Mouse (Mus musculus) embryonic facial prominence, embryonic 13.5 days (tissue): ENCODE data around the gene Klhl40. TPM values are rescaled to one million over a fixed set of nuclear protein-coding genes. Genes with fewer than 3 reads are reported as not detected.

Experiments used
- ATAC-seq: fragments of 200-750 bp; cut with Nextera tagmentation; 2 replicates; pipeline ENCODE4 v1.8.0; 2017; ENCODE audit warnings: low read depth; ENCODE audit not compliant: insufficient number of reproducible peaks, insufficient read depth, low FRiP score, low TSS enrichment
- H3K27ac ChIP-seq: fragments of 300-500 bp; sonication (generic); 2 replicates; pipeline ENCODE4 v1.5.1; 2015; ENCODE audit warnings: moderate library complexity, mild to moderate bottlenecking, inconsistent platforms
- H3K27me3 ChIP-seq: fragments of 300-500 bp; sonication (generic); 2 replicates; pipeline ENCODE4 v1.6.1; 2015; ENCODE audit warnings: mild to moderate bottlenecking, inconsistent platforms
- H3K36me3 ChIP-seq: fragments of 300-500 bp; sonication (generic); 2 replicates; pipeline ENCODE4 v1.6.1; 2015; ENCODE audit warnings: mild to moderate bottlenecking, inconsistent platforms
- H3K4me1 ChIP-seq: fragments of 300-500 bp; sonication (generic); 2 replicates; pipeline ENCODE4 v1.6.1; 2015; ENCODE audit warnings: inconsistent platforms
- H3K4me2 ChIP-seq: fragments of 300-500 bp; sonication (generic); 2 replicates; pipeline ENCODE4 v1.6.1; 2015; ENCODE audit warnings: moderate library complexity, mild to moderate bottlenecking, inconsistent platforms
- H3K4me3 ChIP-seq: fragments of 300-500 bp; sonication (generic); 2 replicates; pipeline ENCODE4 v1.5.1; 2015; ENCODE audit warnings: mild to moderate bottlenecking, inconsistent platforms
- H3K9ac ChIP-seq: fragments of 300-500 bp; sonication (generic); 2 replicates; pipeline ENCODE4 v1.6.1; 2015; ENCODE audit warnings: mild to moderate bottlenecking, inconsistent platforms
- H3K9me3 ChIP-seq: fragments of 300-500 bp; sonication (generic); 2 replicates; pipeline ENCODE4 v1.6.1; 2016; ENCODE audit warnings: inconsistent platforms
- WGBS: fragments of 180-500 bp; shearing (Covaris S2); methylation state at CpG from one replicate; pipeline ENCODE4 v1.1.7; 2015; ENCODE audit warnings: mixed read lengths; 5-methylcytosine and 5-hydroxymethylcytosine counted together
- polyA plus RNA-seq: library from polyadenylated mRNA; unstranded; fragments of >200 nt; fragmentation: Nextera tagmentation; extraction: Ambion mirVana; gene quantifications from 2 replicates; pipeline ENCODE4 v1.2.1, GENCODE M21; 2015

Klhl40 gene
- polyA plus RNA-seq, 1 experiment from 2014 or later = 1.2 TPM

GRCm38 (mm10) chr9:121829270-121829992 lies 52.0 kb downstream of the Klhl40 start:
- no peak for ATAC-seq
- Histone ChIP-seq H3K4me1 (no peaks in the 10 kb centered on the region), H3K27ac (no peak overlapping the region), H3K9me3 (no peaks in the 10 kb centered on the region), H3K27me3 (no peaks in the 10 kb centered on the region), H3K4me3 (no peak overlapping the region), H3K9ac (no peak overlapping the region), H3K36me3 (no peaks in the 10 kb centered on the region), H3K4me2 (no peak overlapping the region)
- 71% methylated on average over 7 of the region's 7 CpGs for WGBS

GRCm38 (mm10) chr9:121830243-121830955 lies 53.0 kb downstream of the Klhl40 start:
- no peak overlapping the region for H3K4me3 ChIP-seq
- H3K4me2 ChIP-seq = no peak overlapping the region
- WGBS = 75% methylated on average over 6 of the region's 6 CpGs
- H3K36me3 ChIP-seq = no peaks in the 10 kb centered on the region
- no peaks in the 10 kb centered on the region for H3K27me3 ChIP-seq
- no peaks in the 10 kb centered on the region for H3K9me3 ChIP-seq
- H3K4me1 ChIP-seq = no peaks in the 10 kb centered on the region
- H3K27ac ChIP-seq = no peak overlapping the region
- ATAC-seq = no peak
- no peak overlapping the region for H3K9ac ChIP-seq

GRCm38 (mm10) chr9:121830956-121831293 lies 53.5 kb downstream of the Klhl40 start:
- Histone ChIP-seq H3K9me3 (no peaks in the 10 kb centered on the region), H3K4me1 (no peaks in the 10 kb centered on the region), H3K4me3 (no peak overlapping the region), H3K4me2 (no peak overlapping the region), H3K36me3 (no peaks in the 10 kb centered on the region), H3K9ac (no peak overlapping the region), H3K27ac (no peak overlapping the region), H3K27me3 (no peaks in the 10 kb centered on the region)
- ATAC-seq = no peak
- WGBS = 29% methylated on average over 6 of the region's 6 CpGs

Other genes starting within 250 kb of the Klhl40 start
- 0.28 and 0.34 TPM in 2 replicates for gene Lyzl4, start 135.5 kb upstream of the Klhl40 start, polyA plus RNA-seq
- gene Vipr1, start 134.9 kb upstream of the Klhl40 start, polyA plus RNA-seq = 0.67 TPM in 2 replicates
- 15.8 and 16.8 TPM in 2 replicates for gene Sec22c, start 72.1 kb upstream of the Klhl40 start, polyA plus RNA-seq
- 115 and 129 TPM in 2 replicates for gene Ss18l2, start 67.3 kb upstream of the Klhl40 start, polyA plus RNA-seq
- gene Nktr, start 58.4 kb upstream of the Klhl40 start, polyA plus RNA-seq = 70.1 and 84.9 TPM in 2 replicates
- 14.0 and 16.5 TPM in 2 replicates for gene Zfp651, start 18.3 kb upstream of the Klhl40 start, polyA plus RNA-seq
- gene Hhatl, start 14.9 kb downstream of the Klhl40 start, polyA plus RNA-seq = 0.20 TPM in 1 of 2 replicates, not detected in the other
- 0.85 and 1.0 TPM in 2 replicates for gene Ccdc13, start 61.9 kb downstream of the Klhl40 start, polyA plus RNA-seq
- gene Higd1a, start 80.8 kb downstream of the Klhl40 start, polyA plus RNA-seq = 162 and 168 TPM in 2 replicates
- 0.58 TPM in 1 of 2 replicates, not detected in the other for gene Ackr2, start 120.7 kb downstream of the Klhl40 start, polyA plus RNA-seq
- 0.14 TPM in 1 of 2 replicates, not detected in the other for gene Cyp8b1, start 138.7 kb downstream of the Klhl40 start, polyA plus RNA-seq
- 2.4 and 3.2 TPM in 2 replicates for gene Fam198a, start 173.4 kb downstream of the Klhl40 start, polyA plus RNA-seq
- 15.1 and 16.9 TPM in 2 replicates for gene Pomgnt2, start 219.5 kb downstream of the Klhl40 start, polyA plus RNA-seq